Mouse (Mus musculus): ENCODE measurements around the gene 4930452B06Rik.

The 4930452B06Rik gene

DNA sequence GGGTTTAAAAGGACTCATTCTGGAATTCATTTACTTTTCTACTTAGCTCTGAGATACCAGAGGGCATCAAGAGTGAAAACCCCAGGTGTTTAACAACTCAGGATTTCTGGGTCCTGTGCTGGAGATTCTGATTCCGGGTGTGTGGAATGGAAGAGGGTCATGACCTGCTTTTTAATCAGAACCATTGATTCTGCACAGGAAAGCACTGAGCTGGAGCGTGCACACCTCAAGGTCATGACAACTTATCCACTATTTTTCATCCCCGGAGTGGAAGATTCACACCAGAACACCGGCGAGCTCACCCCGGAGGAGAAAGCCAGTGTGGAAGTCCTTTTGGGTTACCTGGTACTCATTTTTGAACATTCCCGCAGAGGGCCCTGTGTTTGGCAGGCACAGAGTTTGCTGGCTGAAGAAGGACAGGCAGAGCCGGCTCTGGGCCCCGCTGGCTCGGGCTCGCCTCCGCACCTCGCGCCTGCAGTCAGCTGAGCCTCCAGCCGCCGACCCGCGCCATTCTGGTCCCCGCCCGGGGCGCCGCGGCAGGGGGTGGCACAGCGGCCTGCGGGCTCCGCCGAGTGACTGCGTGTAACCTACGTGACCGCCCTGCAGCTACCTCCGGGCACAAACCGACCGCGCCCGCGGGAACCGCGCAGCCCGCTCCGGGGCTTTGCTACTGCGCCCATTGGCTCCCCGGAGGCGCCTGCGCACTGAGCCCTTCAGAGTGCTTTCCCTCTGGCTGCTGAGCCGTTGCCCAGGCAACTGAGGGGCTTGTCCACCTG lies at the start of gene 4930452B06Rik:
TSS of gene 4930452B06Rik (minus strand) at position 605 of the 776 bp plus-strand sequence.
- in situ Hi-C loops (cut with MboI; ENCODE audit: low pct_unique_long_range_greater_than_20kb in 1 of 2, low sequenced_read_pairs in 2 of 2, unreplicated experiment in 1 of 2), result no loop called here

DNA sequence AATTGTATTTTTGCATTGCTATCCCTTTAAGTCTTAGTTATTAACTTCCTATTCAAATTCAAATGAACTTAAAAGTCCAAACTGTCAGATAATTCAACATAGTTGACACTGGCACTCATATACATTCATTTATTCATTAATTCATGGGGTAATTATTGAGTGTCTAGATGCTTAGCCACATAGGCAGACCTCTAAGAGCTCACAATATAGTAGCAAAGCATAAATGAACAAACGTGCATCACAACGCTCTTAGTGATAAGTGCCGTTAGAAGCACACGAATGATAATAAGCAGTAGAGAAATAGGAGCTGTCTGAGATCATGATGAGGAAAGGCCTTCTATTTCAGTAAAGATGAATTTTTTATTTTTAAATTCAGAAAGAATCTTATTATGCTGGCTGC lies 46.6 kb upstream of the 4930452B06Rik start:
- in situ Hi-C loops (cut with MboI; ENCODE audit: low pct_unique_long_range_greater_than_20kb in 1 of 2, low sequenced_read_pairs in 2 of 2, unreplicated experiment in 1 of 2), result no loop called here

DNA sequence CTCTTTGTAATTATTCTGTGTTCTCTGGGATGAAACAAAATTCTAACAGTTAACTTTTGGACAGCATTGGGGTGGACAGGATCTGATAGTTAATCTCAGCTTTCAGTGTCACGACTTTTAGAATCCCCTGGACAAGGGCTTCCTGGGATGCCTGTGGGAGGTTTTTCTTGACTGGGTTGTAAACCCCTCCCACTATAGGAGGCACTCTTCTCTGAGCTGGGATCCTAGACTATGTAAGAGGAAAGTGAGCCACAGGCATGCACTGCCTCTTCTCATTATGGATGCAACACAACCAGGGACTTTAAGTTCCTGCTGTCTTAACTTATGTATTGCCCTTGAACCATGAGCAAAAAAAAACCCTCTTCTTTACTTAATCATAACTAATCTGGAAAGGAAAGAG lies 23.4 kb upstream of the 4930452B06Rik start:
- in situ Hi-C loops (cut with MboI; ENCODE audit: low pct_unique_long_range_greater_than_20kb in 1 of 2, low sequenced_read_pairs in 2 of 2, unreplicated experiment in 1 of 2), result no loop called here

DNA sequence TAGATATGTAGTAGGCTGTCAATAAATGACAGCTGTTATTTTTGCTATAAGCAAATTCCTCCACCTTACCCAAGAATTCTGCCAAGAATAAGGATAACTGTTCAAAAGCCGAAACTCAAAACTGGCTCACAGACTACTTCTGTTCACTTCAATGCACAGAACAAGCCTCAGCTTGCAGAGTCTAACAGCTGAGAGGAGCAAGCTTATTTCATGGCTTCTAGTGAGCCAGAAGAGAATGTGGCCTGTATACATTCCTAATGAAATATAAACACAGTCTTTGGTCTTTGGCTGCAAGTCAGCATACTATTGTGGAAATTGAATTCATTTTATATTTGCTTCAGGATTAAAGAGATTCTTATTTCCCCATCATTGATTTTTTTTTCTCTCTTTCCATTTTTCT lies 22.4 kb upstream of the 4930452B06Rik start:
- in situ Hi-C loops (cut with MboI; ENCODE audit: low pct_unique_long_range_greater_than_20kb in 1 of 2, low sequenced_read_pairs in 2 of 2, unreplicated experiment in 1 of 2), result no loop called here

DNA sequence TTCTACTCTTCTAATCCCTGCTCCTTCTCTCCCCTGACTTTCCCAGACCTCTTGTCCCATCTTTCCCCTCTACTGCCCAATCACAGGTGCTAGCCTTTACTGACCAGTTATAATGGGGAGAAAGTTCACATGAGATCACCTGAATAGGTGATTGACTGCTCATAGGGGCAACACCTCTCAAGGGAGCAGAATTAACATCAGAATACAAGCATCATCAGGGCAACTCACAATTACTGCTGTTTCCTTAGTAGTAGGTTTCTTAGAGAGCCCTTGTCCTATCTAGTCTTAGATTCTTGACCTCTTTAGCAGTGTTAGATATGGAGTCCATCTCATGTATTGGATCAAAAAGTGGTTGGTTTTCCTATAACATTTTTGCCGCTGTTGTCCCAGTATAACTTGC lies 20.1 kb upstream of the 4930452B06Rik start:
- in situ Hi-C loops (cut with MboI; ENCODE audit: low pct_unique_long_range_greater_than_20kb in 1 of 2, low sequenced_read_pairs in 2 of 2, unreplicated experiment in 1 of 2), result no loop called here

DNA sequence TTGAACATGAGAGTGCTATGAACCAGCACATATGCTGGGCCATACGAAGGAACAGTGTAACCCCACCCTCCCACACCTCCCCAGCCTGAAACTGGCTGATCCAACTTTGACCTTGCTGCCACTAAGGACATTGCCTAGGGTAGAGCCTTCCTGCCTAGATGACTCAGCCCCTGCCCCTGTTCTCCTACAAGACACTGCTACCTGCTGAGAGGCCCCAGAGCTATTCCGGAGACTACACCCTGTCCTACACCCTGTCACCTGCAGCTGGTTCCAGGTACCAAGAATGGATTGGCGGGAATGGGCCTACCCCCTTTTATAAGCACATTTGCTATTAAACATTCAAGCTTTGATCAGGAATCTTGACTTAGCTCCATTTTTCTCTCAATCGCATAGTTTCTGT lies 13.9 kb upstream of the 4930452B06Rik start:
- in situ Hi-C loops (cut with MboI; ENCODE audit: low pct_unique_long_range_greater_than_20kb in 1 of 2, low sequenced_read_pairs in 2 of 2, unreplicated experiment in 1 of 2), result no loop called here

DNA sequence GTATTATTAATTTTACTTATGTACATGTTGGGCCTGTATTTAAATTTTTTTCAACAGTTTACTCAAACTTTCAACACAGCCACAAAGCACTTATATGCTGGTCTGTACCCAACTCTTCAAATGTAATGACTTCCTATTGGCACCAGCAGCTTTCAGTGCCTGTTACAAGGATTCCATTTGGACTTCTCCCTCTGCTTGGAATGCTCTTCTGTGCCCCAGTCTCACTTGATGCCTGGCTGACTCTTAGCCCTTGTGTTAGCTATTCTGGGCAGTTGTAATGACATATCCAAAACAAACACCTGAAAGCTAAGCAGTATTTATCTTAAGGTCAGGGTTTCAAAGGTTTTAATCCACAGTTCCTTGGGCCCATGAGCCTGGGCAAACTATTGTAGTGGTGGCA lies 5.7 kb downstream of the 4930452B06Rik start:
- in situ Hi-C loops (cut with MboI; ENCODE audit: low pct_unique_long_range_greater_than_20kb in 1 of 2, low sequenced_read_pairs in 2 of 2, unreplicated experiment in 1 of 2), result no loop called here

DNA sequence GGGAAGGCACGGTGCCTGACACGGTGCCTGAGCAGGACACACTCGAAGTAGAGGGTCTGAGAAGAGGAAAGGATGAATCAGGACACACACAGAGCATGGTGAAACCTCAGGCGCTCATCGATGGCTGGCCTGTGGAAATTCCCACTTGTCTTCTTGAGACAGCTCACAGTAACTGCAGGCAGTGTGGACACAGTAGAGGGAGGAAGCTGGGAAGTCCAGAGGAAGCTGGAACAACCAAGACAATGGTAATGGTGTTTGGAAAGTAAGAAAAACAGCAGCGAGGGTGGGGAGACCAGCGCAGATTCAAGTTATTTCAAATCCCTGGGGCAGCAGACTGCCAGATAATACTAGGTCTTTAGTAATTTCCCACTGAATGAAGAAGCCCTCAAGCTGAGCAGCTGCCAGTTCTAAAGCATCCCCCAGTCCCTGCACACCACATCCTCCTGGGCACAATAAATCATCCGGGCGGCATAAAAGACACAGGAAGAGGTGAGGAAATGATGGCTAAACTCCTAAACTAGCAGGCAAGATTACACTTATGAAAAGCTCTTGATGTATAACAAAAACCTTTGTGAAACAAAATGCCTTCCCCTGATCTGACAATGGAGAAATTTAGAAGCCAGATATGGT lies 24.3 kb downstream of the 4930452B06Rik start:
- in situ Hi-C loops (cut with MboI; ENCODE audit: low pct_unique_long_range_greater_than_20kb in 1 of 2, low sequenced_read_pairs in 2 of 2, unreplicated experiment in 1 of 2), result no loop called here

DNA sequence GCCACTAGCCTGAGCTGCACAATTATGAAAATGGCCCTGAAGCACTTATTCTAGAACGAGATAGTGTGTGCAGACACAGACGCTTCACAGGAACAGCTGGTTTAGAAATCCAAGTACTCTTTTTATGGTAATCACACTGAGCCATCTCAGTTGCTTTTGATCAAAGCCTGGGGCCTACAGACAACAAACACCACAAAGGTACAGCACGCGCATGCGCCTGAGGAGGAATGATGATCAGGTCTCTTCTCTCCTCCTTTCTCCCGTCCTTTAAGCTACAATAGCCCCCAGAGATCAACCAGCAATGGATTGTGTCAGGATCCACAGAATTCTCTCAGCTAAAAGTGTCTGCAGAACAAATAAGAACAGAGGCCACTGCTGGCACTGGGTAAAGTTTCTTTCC lies 33.8 kb downstream of the 4930452B06Rik start:
- in situ Hi-C loops (cut with MboI; ENCODE audit: low pct_unique_long_range_greater_than_20kb in 1 of 2, low sequenced_read_pairs in 2 of 2, unreplicated experiment in 1 of 2), result no loop called here

DNA sequence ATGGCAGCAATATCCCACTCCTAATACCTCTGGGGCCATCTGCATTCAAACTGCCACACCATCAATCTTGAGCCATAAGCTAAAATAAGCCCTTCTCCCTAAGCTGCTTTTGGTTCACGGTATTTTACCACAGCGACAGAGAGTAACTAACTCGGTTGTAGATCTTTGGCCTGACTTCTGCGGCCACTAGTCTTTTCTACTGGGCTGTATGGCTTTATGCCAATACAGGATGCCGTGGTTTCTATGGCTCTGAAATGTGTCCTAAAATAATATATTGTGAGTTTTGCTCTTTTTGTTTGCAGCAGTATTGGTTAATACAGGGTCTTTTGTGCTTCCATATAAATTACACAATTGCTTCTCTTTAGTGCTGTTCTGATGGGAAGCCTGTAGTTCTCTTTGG lies 37.6 kb downstream of the 4930452B06Rik start:
- in situ Hi-C loops (cut with MboI; ENCODE audit: low pct_unique_long_range_greater_than_20kb in 1 of 2, low sequenced_read_pairs in 2 of 2, unreplicated experiment in 1 of 2), result no loop called here

DNA sequence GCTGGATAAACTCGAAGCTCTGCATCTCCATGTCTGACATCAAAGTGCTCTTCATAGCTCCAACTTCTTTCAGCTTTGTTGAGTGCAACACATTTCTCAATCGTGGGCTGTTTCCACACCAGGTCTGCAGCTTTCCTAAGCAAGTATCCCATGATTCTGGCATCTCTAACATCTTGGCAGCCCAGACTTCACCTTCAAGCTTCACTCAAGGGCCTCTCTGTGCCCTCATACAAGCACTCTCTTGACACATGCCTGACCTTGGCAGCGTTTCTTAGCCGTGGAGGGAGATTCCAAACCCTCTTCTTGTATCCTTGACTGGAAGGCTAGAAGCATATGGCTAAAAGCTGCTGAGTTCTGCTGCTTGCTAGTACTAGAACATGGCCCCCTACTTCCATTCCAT lies 38.6 kb downstream of the 4930452B06Rik start:
- in situ Hi-C loops (cut with MboI; ENCODE audit: low pct_unique_long_range_greater_than_20kb in 1 of 2, low sequenced_read_pairs in 2 of 2, unreplicated experiment in 1 of 2), result no loop called here

DNA sequence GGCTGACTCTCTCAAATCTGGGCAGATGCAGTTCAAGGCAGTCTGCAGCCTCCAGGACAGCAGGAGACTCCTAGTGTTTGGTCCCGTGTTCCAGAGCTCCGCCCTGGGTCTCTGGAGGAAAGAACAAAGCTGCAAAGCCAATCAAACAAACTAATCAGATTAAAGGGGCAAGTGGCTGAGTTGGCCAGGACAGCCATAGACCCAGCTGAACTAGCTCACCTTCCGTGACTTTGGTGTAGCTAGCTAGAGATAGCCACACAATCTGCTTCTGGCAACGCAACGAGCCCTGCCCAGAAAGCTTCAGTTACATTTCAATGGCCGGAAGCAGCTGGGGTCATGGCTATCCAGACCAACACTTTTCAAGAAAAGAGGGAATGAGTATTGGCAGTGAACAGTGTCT lies 44.9 kb downstream of the 4930452B06Rik start:
- in situ Hi-C loops (cut with MboI; ENCODE audit: low pct_unique_long_range_greater_than_20kb in 1 of 2, low sequenced_read_pairs in 2 of 2, unreplicated experiment in 1 of 2), result loop anchor here in 1 of 2 experiments (25.0 kb wide), 2 partner anchors 191 to 766 kb away; no protein-coding TSS in a partner anchor

DNA sequence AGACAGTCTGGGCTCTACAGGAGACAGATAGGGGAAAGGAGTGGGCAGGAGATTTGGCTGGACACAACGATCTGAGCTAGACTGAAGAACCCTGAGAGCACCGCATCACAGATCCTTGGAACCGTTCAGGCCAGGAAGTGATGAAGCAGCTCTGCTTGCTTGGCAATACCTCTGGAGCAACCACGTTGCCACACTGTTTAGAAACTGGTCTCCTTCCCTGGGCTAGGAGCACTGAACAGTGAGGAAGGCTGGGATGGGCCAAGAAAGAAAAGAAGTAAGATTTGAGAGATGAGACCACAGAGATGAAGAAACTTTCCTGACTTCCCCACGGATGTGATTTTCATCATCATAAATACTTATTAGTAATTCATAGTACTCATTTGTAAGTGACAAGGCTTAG lies 45.5 kb downstream of the 4930452B06Rik start:
- in situ Hi-C loops (cut with MboI; ENCODE audit: low pct_unique_long_range_greater_than_20kb in 1 of 2, low sequenced_read_pairs in 2 of 2, unreplicated experiment in 1 of 2), result loop anchor here in 1 of 2 experiments (25.0 kb wide), 2 partner anchors 192 to 767 kb away; no protein-coding TSS in a partner anchor

DNA sequence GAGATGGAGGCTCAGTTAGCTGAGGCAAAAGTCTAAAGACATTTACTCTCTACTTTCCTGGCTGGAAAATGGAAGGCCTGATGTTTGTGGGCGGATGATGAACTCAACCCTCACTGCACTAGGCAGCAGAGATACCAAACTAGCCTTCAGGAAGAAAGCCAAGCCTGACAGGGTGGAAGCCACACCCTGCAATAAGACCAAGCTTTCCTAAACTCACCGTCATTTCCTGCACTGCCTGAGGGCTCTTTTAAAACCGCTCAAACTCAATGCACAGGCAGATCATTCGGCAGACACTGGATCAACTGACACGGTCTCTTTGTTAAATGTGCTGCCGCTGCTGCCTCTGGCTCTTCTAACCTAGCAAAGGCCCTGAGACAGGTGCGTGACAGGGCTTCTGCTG lies 50.4 kb downstream of the 4930452B06Rik start:
- in situ Hi-C loops (cut with MboI; ENCODE audit: low pct_unique_long_range_greater_than_20kb in 1 of 2, low sequenced_read_pairs in 2 of 2, unreplicated experiment in 1 of 2), result loop anchor here in 1 of 2 experiments (25.0 kb wide), 2 partner anchors 197 to 772 kb away; no protein-coding TSS in a partner anchor

DNA sequence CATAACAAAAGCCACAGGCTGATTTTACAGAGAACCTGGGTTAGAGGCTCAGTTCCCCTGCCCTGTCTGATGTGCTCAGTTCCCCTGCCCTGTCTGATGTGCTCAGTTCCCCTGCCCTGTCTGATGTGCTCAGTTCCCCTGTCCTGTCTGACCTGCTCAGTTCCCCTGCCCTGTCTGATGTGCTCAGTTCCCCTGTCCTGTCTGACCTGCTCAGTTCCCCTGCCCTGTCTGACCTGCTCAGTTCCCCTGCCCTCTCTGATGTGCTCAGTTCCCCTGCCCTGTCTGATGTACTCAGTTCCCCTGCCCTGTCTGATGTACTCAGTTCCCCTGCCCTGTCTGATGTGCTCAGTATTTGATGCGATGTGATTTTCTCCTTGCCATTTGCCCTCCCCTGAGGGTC lies 51.6 kb downstream of the 4930452B06Rik start:
- in situ Hi-C loops (cut with MboI; ENCODE audit: low pct_unique_long_range_greater_than_20kb in 1 of 2, low sequenced_read_pairs in 2 of 2, unreplicated experiment in 1 of 2), result loop anchor here in 1 of 2 experiments (25.0 kb wide), 2 partner anchors 198 to 773 kb away; no protein-coding TSS in a partner anchor

DNA sequence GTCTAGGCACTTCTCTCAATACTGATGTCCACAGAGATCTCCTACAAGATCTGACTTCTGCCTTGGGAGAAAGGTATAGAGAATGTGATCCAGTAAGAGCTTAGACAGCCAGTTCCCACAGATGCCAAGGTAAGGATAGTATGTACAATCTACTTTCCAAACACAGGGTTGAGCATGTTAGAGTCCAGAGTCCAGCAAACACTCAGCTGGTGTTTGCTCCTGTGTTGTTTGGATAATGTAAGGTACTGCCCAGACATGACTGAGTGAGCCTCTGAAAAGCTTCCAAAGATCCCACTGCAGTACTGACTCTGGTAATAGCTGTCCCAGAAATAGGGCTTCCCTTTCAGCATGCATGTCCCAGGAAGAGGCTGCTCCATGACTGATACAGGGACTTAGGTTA lies 54.0 kb downstream of the 4930452B06Rik start:
- in situ Hi-C loops (cut with MboI; ENCODE audit: low pct_unique_long_range_greater_than_20kb in 1 of 2, low sequenced_read_pairs in 2 of 2, unreplicated experiment in 1 of 2), result loop anchor here in 1 of 2 experiments (25.0 kb wide), 2 partner anchors 200 to 775 kb away; no protein-coding TSS in a partner anchor

DNA sequence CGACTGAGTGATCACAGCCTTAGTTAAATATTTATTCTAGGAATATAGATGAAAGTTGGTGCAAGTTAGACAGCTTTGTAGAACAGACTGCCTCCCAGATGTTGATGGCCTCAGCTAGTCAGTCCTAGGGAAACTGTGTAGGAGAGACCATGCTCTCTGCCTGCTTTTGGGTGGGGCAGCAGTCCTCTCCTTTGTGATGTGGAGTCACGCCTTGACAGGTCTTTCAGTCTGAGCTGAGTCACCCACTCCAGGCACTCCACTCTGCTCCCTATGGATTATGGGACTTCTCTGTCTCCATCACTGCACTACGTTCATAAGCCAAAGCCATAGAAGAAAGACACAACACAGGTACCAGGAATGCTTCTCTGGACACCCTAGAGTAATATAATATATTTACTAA lies 55.9 kb downstream of the 4930452B06Rik start:
- in situ Hi-C loops (cut with MboI; ENCODE audit: low pct_unique_long_range_greater_than_20kb in 1 of 2, low sequenced_read_pairs in 2 of 2, unreplicated experiment in 1 of 2), result loop anchor here in 1 of 2 experiments (25.0 kb wide), 2 partner anchors 202 to 777 kb away; no protein-coding TSS in a partner anchor

DNA sequence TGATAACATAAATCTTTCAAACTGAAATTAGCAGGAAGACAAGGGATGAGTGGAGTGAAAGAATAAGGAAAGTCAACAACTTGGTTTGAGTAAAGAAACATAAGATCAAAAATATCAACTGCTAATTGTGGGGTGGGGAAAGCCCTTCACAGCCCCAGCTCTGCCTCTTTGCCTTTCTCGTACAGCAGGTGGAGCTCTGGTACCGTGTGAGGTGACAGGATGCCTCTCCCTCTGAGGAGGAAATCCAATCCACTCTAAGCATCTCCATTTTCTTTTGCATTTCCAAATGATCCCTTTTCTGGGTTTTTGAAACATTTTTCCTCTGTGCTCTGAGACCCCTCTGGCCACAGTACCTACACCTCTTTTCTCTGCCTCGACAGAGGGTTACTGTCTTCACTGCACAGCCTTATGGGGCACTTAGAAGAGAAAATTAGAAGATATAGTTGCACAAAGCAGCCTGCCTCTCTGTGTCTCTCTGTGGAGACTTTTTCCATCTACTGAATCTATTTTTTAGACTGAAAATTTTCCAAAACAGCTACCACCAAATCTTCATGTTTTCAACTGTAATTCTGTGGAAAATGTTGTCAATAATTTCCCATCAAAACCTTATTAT lies 57.4 kb downstream of the 4930452B06Rik start:
- in situ Hi-C loops (cut with MboI; ENCODE audit: low pct_unique_long_range_greater_than_20kb in 1 of 2, low sequenced_read_pairs in 2 of 2, unreplicated experiment in 1 of 2), result loop anchor here in 1 of 2 experiments (10.0 to 25.0 kb wide), 3 partner anchors 204 to 779 kb away; no protein-coding TSS in a partner anchor

DNA sequence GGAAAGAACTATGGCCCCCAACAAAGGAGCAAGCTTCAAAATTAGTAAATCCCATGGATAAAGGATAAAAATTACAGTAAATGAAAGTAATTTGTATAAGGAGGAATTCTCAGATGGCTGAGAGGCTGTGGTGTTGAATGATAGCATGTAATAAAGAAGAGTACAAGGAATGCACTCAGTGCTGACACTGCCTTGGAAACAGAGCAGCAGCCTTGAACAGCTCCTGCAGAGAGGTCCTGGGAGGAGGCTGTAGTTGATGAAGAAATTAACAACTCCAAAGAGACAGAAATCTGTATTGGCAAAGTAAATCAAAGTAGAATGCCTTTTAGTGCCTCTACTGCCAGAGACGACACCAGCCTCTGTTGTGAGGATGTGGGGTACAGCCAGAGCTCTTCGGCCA lies 61.1 kb downstream of the 4930452B06Rik start:
- in situ Hi-C loops (cut with MboI; ENCODE audit: low pct_unique_long_range_greater_than_20kb in 1 of 2, low sequenced_read_pairs in 2 of 2, unreplicated experiment in 1 of 2), result loop anchor here in 1 of 2 experiments (10.0 to 25.0 kb wide), 3 partner anchors 207 to 782 kb away; no protein-coding TSS in a partner anchor

Data from mouse embryonic stem cell (cell line).